Mouse (Mus musculus): ENCODE data around the gene Oscar. TPM values are rescaled to one million over a fixed set of nuclear protein-coding genes. Genes with fewer than 3 reads are reported as not detected.

Oscar gene
- polyA plus RNA-seq, 2 experiments from 2014 or later, result not detected

Other genes with a start within 250 kb of the Oscar start
- gene Cacng8, start 225.5 kb downstream of the Oscar start, polyA plus RNA-seq (2017; shearing (Covaris generic)), result not detected
- gene Cacng6, start 192.0 kb downstream of the Oscar start, polyA plus RNA-seq (2017; shearing (Covaris generic)), result not detected
- gene Tarm1, start 113.5 kb downstream of the Oscar start, polyA plus RNA-seq (2017; shearing (Covaris generic)), result under 1 TPM in 1 of 2 experiments, not detected in 1; 0.33 TPM
- 100 to 1,000 TPM; 684 to 742 TPM for gene Ndufa3, start 1.2 kb upstream of the Oscar start, polyA plus RNA-seq (2017; shearing (Covaris generic))
- gene Tfpt, start 13.8 kb upstream of the Oscar start, polyA plus RNA-seq (2017; shearing (Covaris generic)), result 10 to 100 TPM; 16.9 to 21.4 TPM
- 10 to 100 TPM; 78.4 to 96.2 TPM for gene Prpf31, start 13.8 kb upstream of the Oscar start, polyA plus RNA-seq (2017; shearing (Covaris generic))
- 10 to 100 TPM; 36.6 to 42.0 TPM for gene Cnot3, start 29.1 kb upstream of the Oscar start, polyA plus RNA-seq (2017; shearing (Covaris generic))
- gene Leng1, start 49.7 kb upstream of the Oscar start, polyA plus RNA-seq (2017; shearing (Covaris generic)), result 1 to 10 TPM; 6.6 to 8.6 TPM
- gene Tmc4, start 61.4 kb upstream of the Oscar start, polyA plus RNA-seq (2017; shearing (Covaris generic)), result 1 to 10 TPM; 4.1 to 9.2 TPM
- gene Tsen34, start 76.7 kb upstream of the Oscar start, polyA plus RNA-seq (2017; shearing (Covaris generic)), result 10 to 100 TPM in 1 of 2 experiments, 1 to 10 TPM in 1; 7.5 to 10.4 TPM
- gene Mboat7, start 77.4 kb upstream of the Oscar start, polyA plus RNA-seq (2017; shearing (Covaris generic)), result 10 to 100 TPM; 13.8 to 27.6 TPM
- 1,000 to 10,000 TPM; 4,746 to 5,361 TPM for gene Rps9, start 87.8 kb upstream of the Oscar start, polyA plus RNA-seq (2017; shearing (Covaris generic))
- gene Pirb, start 104.2 kb upstream of the Oscar start, polyA plus RNA-seq (2017; shearing (Covaris generic)), result under 1 TPM in 1 of 2 experiments, not detected in 1; 0.61 TPM
- gene Gm15448, start 209.5 kb upstream of the Oscar start, polyA plus RNA-seq (2017; shearing (Covaris generic)), result not detected
- gene Pira2, start 228.9 kb upstream of the Oscar start, polyA plus RNA-seq (2017; shearing (Covaris generic)), result under 1 TPM in 1 of 2 experiments, not detected in 1; 0.15 TPM